Mouse (Mus musculus) E14TG2a.4 (cell line): ENCODE results near the gene Ldlrad3.

Source experiments
- H3K27me3 ChIP-seq: 2 replicates; pipeline ENCODE4 v1.6.1; 2014; ENCODE audit warnings: low read length, control low read depth; ENCODE audit not compliant: insufficient read depth
- H3K36me3 ChIP-seq: 2 replicates; pipeline ENCODE4 v1.6.1; 2014; ENCODE audit warnings: low read length, control low read depth; ENCODE audit not compliant: insufficient read depth
- H3K4me1 ChIP-seq: replicated peaks from 2 replicates; pipeline ENCODE4 v1.6.1; 2014; ENCODE audit warnings: low read depth, low read length, control low read depth
- H3K4me3 ChIP-seq: replicated peaks from 2 replicates; pipeline ENCODE4 v1.5.1; 2014; ENCODE audit warnings: mild to moderate bottlenecking, low read length
- H3K9me3 ChIP-seq: 2 replicates; pipeline ENCODE4 v1.6.1; 2014; ENCODE audit warnings: low read length, control low read depth
- CTCF ChIP-seq: conservative IDR thresholded peaks from 2 replicates; pipeline ENCODE4 v1.5.1; 2014; ENCODE audit warnings: low read length
- NANOG ChIP-seq: IDR thresholded peaks from 2 replicates; pipeline ENCODE4 v1.6.1; 2014; ENCODE audit warnings: borderline replicate concordance, low read length, mixed read lengths
- POU5F1 ChIP-seq: IDR thresholded peaks from 2 replicates; pipeline ENCODE4 v1.6.1; 2014; ENCODE audit warnings: low read length, borderline replicate concordance

Ldlrad3 gene

GRCm38 (mm10) chr2:102030652-102031051 lies 155.5 kb downstream of the Ldlrad3 start:
- no peak for TF ChIP-seq POU5F1
- TF ChIP-seq CTCF, result peak; percentile 74
- Histone ChIP-seq H3K36me3 (peaks cover 12% of the 10 kb centered on the region), H3K4me1 (peaks cover 31% of the 10 kb centered on the region), H3K9me3 (no peaks in the 10 kb centered on the region), H3K4me3 (no peak overlapping the region), H3K27me3 (no peaks in the 10 kb centered on the region)

GRCm38 (mm10) chr2:102030152-102030551 lies 156.0 kb downstream of the Ldlrad3 start:
- no peaks in the 10 kb centered on the region for H3K27me3 ChIP-seq
- no peak overlapping the region for H3K4me3 ChIP-seq
- H3K4me1 ChIP-seq, result peaks cover 31% of the 10 kb centered on the region
- TF ChIP-seq CTCF (no peak), NANOG (no peak), POU5F1 (no peak)
- H3K9me3 ChIP-seq, result no peaks in the 10 kb centered on the region
- H3K36me3 ChIP-seq, result peaks cover 12% of the 10 kb centered on the region

- Histone ChIP-seq H3K36me3 (peaks cover 12% of the 10 kb centered on the region), H3K27me3 (no peaks in the 10 kb centered on the region), H3K9me3 (no peaks in the 10 kb centered on the region), H3K4me1 (peaks cover 31% of the 10 kb centered on the region), H3K4me3 (no peak overlapping the region)
- TF ChIP-seq NANOG (no peak), CTCF (no peak), POU5F1 (no peak)
Observed at GRCm38 (mm10) chr2:102029682-102030081, 156.5 kb downstream of the Ldlrad3 start.

- Histone ChIP-seq H3K36me3 (peaks cover 11% of the 10 kb centered on the region), H3K9me3 (no peaks in the 10 kb centered on the region), H3K4me3 (no peak overlapping the region), H3K4me1 (peaks cover 13% of the 10 kb centered on the region), H3K27me3 (no peaks in the 10 kb centered on the region)
- TF ChIP-seq CTCF (no peak), POU5F1 (no peak), NANOG (no peak)
Observed at GRCm38 (mm10) chr2:102027265-102027664, 158.9 kb downstream of the Ldlrad3 start.

- Histone ChIP-seq H3K9me3 (no peaks in the 10 kb centered on the region), H3K27me3 (no peaks in the 10 kb centered on the region), H3K4me1 (0 out of 2 replicates have a peak, but pooled peaks cover 5% of the 10 kb centered on the region), H3K36me3 (0 out of 2 replicates have a peak, but pooled peaks cover 5% of the 10 kb centered on the region), H3K4me3 (no peak overlapping the region)
- TF ChIP-seq NANOG (no peak), POU5F1 (no peak), CTCF (no peak)
Observed at GRCm38 (mm10) chr2:102026156-102026555, 160.0 kb downstream of the Ldlrad3 start.

GRCm38 (mm10) chr2:102024483-102024882 lies 161.7 kb downstream of the Ldlrad3 start:
- TF ChIP-seq CTCF (no peak), NANOG (no peak), POU5F1 (no peak)
- Histone ChIP-seq H3K9me3 (no peaks in the 10 kb centered on the region), H3K4me1 (peaks cover 4% of the 10 kb centered on the region; the same call in 1 of the 2 replicates), H3K36me3 (0 out of 2 replicates have a peak, but pooled peaks cover 5% of the 10 kb centered on the region), H3K4me3 (no peak overlapping the region), H3K27me3 (no peaks in the 10 kb centered on the region)

GRCm38 (mm10) chr2:102021371-102022084 lies 164.7 kb downstream of the Ldlrad3 start:
- H3K27me3 ChIP-seq, result no peaks in the 10 kb centered on the region
- peaks cover 4% of the 10 kb centered on the region; the same call in 1 of the 2 replicates for H3K4me1 ChIP-seq
- no peaks in the 10 kb centered on the region for H3K9me3 ChIP-seq
- H3K4me3 ChIP-seq, result no peak overlapping the region
- peaks cover 11% of the 10 kb centered on the region for H3K36me3 ChIP-seq
- no peak for TF ChIP-seq POU5F1

GRCm38 (mm10) chr2:102020546-102020945 lies 165.6 kb downstream of the Ldlrad3 start:
- H3K9me3 ChIP-seq, result no peaks in the 10 kb centered on the region
- TF ChIP-seq POU5F1 (no peak), NANOG (no peak), CTCF (no peak)
- no peaks in the 10 kb centered on the region for H3K27me3 ChIP-seq
- no peak overlapping the region for H3K4me3 ChIP-seq
- peaks cover 4% of the 10 kb centered on the region; the same call in 1 of the 2 replicates for H3K4me1 ChIP-seq
- H3K36me3 ChIP-seq, result peaks cover 11% of the 10 kb centered on the region

- peaks cover 11% of the 10 kb centered on the region for H3K36me3 ChIP-seq
- H3K27me3 ChIP-seq, result no peaks in the 10 kb centered on the region
- peaks cover 9% of the 10 kb centered on the region for H3K4me1 ChIP-seq
- no peak overlapping the region for H3K4me3 ChIP-seq
- TF ChIP-seq NANOG (no peak), CTCF (no peak), POU5F1 (no peak)
- H3K9me3 ChIP-seq, result no peaks in the 10 kb centered on the region
Observed at GRCm38 (mm10) chr2:102014538-102015113, 171.6 kb downstream of the Ldlrad3 start.
